Mouse (Mus musculus): Measurements from ENCODE around the gene Ndufv1.
"Not testable (repeated sequence)": the region's sequence is repeated elsewhere in the genome, so short reads cannot be mapped to it uniquely, and the experiment has no call there.

The Ndufv1 gene

DNA sequence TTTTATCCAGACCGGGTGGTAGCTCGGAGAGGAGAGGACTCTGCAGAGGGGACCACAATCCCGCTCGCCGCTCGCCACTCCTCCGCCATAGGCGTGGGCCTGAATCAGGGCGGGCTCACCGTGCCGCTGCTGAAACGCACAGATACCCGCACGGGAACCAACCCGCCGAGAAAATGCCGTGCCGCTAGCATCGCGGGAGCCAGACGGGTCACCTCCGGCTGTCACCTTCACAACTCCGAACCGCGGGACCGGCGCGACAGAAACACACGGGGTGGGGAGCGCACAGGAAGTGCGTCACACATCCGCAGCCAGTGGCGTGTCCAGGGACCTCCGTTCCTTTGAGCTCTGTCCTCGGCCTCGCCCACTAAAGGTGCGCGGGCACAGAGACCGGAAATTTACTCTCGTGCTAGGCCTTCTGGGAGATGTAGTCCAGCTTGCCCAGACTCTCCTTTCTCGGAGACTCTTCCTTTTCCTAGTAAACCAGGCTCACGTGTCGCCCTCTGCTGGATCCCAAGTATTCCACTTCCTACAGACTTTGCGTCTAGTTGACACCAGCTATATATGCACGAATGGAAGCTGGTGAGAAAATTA is at the start of gene Ndufv1:
TSS of gene Ndufv1 (minus strand) at position 375 of the 591 bp plus-strand sequence.
- peak; percentile 97 to 99 for DNase-seq

DNA sequence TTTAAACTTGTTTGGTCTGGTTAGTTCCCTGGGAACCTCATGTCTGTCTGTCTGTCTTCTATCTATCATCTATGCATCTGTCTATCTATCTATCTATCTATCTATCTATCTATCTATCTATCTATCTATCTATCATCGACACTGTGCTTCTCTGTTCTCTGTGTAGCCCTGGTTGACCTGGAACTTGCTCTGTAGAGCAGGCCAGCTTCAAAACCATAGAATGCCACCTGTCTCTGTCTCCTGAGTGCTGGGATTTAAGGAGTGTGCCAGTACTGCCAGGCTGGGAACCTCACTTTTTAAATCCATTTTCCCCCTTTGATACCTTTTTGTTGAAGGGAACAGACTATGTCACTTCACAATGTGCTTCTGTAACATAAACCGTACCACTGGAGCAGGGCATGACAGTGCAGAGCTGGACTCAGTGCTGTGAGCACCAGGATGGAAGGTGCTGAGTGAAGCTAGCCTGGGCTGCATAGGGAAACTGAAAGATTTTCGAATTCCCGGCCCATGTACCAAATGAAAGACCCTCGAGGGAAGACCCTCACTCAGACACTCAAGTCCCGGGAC is 48.4 kb upstream of the Ndufv1 start:
- no peak for DNase-seq

- peak in 1 of 2 experiments; percentile 13 for DNase-seq
These were observed 47.7 kb upstream of the Ndufv1 start for GRCm38 (mm10) chr19:4060044-4060898.

GRCm38 (mm10) chr19:4059069-4059740 is 46.6 kb upstream of the Ndufv1 start, which contains the start of gene Gstp3:
Gene Gstp3 (minus strand): TSS chr19:4059569.
- DNase-seq: peak; percentile 55 to 64

GRCm38 (mm10) chr19:4058581-4058980 is 46.0 kb upstream of the Ndufv1 start:
- peak in 1 of 2 experiments; percentile 18 for DNase-seq

DNA sequence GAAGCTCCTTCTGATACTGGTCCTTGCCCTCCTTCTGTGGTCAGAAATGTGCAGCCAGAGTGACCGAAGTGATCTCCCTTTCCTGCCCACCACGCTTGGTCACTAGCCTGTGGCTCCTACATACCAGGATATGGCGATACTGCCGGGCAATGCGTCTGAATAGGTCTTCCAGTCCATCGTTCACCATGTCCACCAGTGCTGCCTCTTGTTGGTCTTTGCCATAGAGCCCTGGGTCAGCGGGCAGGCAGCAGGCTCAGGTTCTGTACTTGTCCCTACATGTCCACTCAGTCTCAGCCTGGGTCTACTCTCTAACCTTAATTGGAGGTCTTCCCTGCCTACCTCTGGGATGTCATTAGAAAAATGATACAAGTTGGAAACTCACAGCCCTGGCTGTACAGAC is 45.4 kb upstream of the Ndufv1 start:
- DNase-seq: peak in 1 of 2 experiments; percentile 15

- peak in 1 of 2 experiments; percentile 18 for DNase-seq
These were observed 44.8 kb upstream of the Ndufv1 start for GRCm38 (mm10) chr19:4057389-4057788.

DNA sequence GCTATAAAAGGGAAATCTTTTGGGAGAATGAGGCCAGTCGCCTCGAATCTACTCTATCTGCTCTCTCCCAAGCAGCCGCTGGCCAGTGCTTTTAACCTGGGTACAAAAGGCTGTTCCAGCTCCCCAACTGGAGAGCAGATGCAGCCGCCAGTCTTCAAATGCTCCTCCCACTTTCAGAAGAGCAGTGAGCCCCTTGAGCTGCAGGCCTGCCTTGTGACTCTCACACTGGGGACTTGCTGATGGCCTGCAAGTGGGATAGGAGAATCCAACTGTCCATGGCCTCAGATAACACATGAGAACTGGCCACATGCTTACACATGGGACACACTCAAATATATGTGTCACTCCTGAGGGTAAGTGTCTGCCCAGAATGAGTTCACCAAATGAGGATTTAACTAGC is 44.1 kb upstream of the Ndufv1 start:
- peak in 1 of 2 experiments; percentile 22 for DNase-seq

- DNase-seq: peak in 1 of 2 experiments; percentile 24
These were observed 43.5 kb upstream of the Ndufv1 start for GRCm38 (mm10) chr19:4055947-4056693.

- peak in 1 of 2 experiments; percentile 16 for DNase-seq
These were observed 42.8 kb upstream of the Ndufv1 start for GRCm38 (mm10) chr19:4055216-4055946.

GRCm38 (mm10) chr19:4054613-4055012 is 42.0 kb upstream of the Ndufv1 start:
- no peak for DNase-seq

DNA sequence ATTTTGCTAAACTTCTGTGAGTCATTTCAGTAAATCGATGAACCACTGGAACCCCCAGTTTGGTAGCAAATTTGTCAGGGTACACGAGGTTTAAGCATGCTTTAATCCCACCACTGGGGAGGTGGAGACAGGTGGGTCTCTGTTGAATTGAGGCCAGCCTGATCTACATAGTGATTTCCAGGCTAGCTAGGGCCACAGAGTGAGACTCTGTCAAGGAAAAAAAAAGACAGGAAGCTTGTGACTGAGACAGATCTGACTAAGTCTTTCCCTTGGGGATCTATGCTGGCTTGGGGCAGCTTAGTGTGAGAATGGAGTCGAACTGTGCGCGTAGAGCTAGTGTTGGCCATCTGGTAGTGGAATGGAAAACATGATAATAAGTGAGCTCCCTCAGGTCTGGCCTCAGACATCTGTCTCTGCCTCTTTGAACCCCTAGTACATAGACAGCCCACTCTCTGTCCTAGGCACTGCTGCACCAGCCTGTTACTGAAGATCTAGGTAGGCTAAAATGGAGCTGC is 40.0 kb upstream of the Ndufv1 start:
- no peak for DNase-seq

DNA sequence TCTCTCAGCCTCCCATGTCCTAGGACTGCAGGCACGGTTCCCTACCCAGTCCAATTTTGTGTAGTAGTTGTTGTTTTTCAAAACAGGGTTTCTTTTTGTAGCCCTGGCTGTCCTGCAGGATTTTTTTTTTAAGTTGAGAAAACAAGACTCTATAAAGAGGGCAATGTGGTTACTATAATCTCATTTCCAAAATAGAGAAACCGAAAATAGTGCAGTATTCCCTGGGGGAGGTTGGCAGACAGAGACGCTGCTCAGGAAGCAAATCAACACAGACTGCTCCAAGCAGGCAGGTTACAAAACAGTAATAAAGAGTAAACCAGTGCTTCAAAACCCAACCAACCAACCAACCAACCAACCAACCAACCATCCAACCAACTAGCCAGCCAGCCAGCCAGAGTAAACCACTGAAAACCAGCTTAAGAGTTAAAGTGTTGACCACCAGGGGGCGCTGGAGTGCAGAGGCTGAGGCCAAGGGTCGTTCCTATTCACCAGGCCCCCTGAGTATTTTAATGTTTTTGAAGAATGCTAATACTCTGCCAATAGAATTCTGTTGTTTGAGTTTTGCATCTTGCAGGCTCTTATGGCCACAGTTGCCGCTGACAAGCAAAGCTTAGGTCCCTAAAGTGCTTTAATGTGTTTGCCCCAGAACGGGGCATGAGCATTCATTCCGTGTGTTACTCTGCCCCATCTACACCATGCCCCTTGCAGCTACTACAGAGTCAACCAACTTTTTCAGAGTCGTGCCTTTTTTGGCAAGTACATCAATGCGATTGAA is 39.3 kb upstream of the Ndufv1 start:
- DNase-seq: peak; percentile 49 to 77

- DNase-seq: no peak
These were observed 38.4 kb upstream of the Ndufv1 start for GRCm38 (mm10) chr19:4051016-4051415.

DNA sequence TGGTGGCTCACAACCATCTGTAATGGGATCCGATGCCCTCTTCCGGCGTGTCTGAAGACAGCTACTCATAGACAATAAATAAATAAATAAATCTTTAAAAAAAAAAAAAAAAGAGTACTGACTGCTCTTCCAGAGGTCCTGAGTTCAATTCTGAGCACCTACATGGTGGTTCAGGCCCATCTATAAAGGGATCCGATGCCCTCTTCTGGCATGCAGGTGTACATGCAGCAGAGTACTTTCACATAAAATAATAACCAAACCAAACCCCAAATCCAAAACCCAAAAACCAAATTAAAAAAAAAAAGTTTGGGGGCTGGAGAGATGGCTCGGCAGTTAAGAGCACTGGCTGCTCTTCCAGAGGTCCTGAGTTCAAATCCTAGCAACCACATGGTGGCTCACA is 36.5 kb upstream of the Ndufv1 start:
- DNase-seq: not testable (repeated sequence)

GRCm38 (mm10) chr19:4047859-4048258 is 35.3 kb upstream of the Ndufv1 start:
- peak; percentile 59 to 84 for DNase-seq

DNA sequence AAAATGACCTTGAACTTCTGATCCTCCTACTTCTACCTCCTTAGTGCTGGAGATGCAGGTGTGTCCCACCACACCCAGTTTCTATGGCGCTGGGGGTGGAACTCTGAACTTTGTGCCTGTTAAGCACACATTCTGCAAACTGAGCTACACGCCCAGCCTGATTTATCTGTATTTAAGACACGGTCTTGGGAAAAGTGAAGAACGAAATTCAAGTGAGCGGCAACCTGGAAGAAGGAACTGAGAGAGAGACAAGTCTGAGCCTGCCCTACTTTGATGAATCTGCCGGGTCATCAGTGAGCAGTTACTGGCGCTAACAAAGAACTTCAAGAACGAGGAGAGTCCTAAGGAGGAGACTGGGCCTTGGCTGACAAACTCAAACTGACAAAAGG is 34.3 kb upstream of the Ndufv1 start:
- DNase-seq: no peak

DNA sequence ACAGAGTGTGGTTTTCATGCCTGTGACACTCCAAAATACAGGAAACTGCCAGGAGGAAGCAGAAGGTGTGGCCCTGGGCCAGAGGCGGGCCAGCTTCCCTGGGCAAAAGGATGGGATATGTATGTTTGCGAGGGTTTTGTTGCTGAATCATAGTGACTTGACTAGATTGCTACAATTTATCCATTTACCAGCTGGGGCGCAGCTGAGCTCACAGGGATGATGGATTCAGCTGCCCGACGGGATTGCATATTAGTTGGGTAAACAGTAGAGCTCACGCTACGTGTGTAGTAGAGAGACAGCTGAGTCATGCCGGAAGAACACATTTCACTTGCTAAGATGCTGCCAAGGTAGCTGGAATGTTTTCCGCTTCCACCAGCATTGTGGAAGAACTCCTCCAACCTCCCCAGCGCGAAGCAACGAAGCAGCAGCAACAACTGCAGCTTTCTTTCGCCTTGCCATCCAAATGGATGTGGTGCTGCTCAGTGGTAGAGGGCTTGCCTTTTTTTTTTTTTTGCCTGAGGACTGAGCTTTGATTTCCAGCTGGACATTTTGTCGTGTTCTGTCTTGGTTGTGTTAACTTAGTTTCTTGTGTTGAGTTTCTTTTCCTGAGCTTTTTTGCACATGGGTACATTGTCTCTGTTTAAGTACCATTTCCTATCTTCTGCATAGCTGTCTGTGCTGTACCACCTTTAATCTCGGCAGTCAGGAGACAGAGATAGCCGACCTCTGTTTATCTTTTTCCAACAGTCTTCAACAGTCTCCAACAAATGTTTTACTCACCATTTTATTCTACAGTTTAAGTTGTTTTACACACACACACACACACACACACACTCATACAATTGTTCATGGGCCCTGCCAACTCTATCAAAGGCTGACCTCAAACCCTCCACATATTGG is 33.6 kb upstream of the Ndufv1 start, which contains the start of gene Gstp2:
TSS of gene Gstp2 (minus strand) at position 58 of the 900 bp plus-strand sequence.
- peak; percentile 85 to 86 for DNase-seq

DNA sequence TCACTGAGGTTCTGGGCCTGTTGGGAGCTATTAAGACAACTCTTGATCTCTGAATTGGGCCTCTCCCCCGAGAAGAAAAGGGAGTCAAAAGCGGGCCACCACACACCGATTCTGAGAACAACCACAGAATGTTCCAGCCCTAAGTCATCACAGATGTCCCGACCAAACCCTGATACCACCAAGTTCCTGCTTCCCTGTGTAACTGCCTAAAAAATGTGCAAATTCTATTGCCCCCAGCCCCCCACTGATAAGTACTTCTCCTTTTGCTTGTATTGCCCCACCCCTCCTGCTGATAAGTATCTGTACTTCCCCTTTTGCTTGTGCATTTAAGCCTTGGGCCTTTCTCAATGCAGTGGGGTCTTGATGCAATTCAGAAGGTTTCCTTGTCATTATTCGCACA is 31.5 kb upstream of the Ndufv1 start:
- not testable (repeated sequence) for DNase-seq
